Mouse (Mus musculus): ENCODE results near the gene Gm15517. TPM values are rescaled to one million over a fixed set of nuclear protein-coding genes. Genes with fewer than 3 reads are reported as not detected.

The Gm15517 gene
- polyA plus RNA-seq, 1 experiment from 2014 or later, result not detected

DNA sequence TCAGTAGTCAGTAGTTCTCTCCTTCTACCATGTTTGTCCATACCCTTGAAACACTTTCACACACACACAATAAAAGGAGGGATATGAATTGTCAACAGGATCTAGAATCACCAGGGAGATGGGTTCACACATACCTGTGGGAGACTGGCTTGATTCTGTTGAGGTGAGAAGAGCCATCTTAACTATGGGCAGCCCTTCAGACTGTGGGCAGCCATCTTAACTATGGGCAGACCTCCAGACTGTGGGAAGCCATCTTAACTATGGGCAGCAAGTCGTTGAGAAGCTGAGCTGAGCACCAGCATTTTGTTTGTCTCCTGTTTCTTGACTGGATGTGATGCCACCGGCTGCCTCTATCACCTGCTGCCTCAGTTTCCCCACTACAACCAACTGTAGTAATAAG is 10.1 kb downstream of the Gm15517 start:
- ATAC-seq (ENCODE audit: extremely low read depth, insufficient number of reproducible peaks, low FRiP score, low TSS enrichment), result no peak
- Histone ChIP-seq H3K4me2 (no peak overlapping the region), H3K4me3 (no peak overlapping the region), H3K27me3 (replicated peaks) (peaks cover 66% of the 10 kb centered on the region), H3K9ac (no peak overlapping the region), H3K27ac (replicated peaks) (no peak overlapping the region), H3K4me1 (no peaks in the 10 kb centered on the region), H3K36me3 (no peaks in the 10 kb centered on the region), H3K9me3 (no peaks in the 10 kb centered on the region)
- WGBS, result 65% methylated on average over 2 of the region's 2 CpGs

DNA sequence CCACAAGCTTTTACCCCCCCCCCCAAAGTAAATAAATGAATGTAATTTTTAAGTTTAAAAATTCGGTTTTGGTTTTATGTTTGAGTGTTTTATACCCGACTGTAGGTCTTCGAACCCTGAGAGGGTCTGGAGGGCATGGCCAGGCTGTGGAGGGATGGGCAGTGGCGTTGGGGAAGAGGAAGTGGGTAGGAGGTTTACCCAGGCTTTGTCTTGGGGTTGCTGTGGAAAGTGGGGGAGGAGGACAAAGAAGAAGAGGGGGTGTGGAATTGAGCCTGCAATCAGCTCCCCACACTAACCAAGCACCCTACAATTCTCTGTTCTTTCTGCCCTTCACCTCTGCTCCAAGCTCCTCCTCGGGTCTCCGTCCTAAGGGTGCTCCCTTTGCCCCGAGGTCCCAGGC is 11.3 kb downstream of the Gm15517 start:
- Histone ChIP-seq H3K9ac (no peak overlapping the region), H3K36me3 (no peaks in the 10 kb centered on the region), H3K9me3 (no peaks in the 10 kb centered on the region), H3K27ac (replicated peaks) (no peak overlapping the region), H3K4me2 (no peak overlapping the region), H3K4me1 (no peaks in the 10 kb centered on the region), H3K27me3 (replicated peaks) (peaks cover 55% of the 10 kb centered on the region), H3K4me3 (no peak overlapping the region)
- 78% methylated on average over 7 of the region's 7 CpGs for WGBS
- ATAC-seq (ENCODE audit: extremely low read depth, insufficient number of reproducible peaks, low FRiP score, low TSS enrichment), result no peak

DNA sequence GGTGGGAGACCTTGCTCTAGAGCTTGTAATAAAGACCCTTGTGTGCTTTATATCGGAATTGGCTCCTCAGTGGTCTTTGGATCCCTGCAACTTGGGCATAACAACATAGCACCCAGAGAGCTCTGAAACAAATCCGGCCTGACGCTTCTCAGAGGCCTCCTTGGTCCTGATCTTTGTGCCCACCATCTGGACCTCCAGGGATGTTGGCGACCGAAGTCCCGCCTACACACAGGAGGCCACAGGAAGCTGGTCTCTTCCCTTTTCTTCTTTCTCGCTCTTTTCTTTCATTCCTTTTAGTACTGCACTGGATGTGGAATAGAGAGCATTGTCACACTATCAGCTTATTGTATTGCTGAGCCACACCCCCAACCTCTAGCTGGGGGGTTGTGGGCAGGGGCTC is 12.2 kb downstream of the Gm15517 start:
- H3K27me3 ChIP-seq (replicated peaks), result peaks cover 51% of the 10 kb centered on the region
- ATAC-seq (ENCODE audit: extremely low read depth, insufficient number of reproducible peaks, low FRiP score, low TSS enrichment), result no peak
- no peaks in the 10 kb centered on the region for H3K36me3 ChIP-seq
- H3K4me3 ChIP-seq, result no peak overlapping the region
- no peak overlapping the region for H3K27ac ChIP-seq (replicated peaks)
- H3K4me1 ChIP-seq, result no peaks in the 10 kb centered on the region
- 68% methylated on average over 7 of the region's 7 CpGs for WGBS
- no peak overlapping the region for H3K9ac ChIP-seq
- H3K4me2 ChIP-seq, result no peak overlapping the region
- H3K9me3 ChIP-seq, result no peaks in the 10 kb centered on the region

DNA sequence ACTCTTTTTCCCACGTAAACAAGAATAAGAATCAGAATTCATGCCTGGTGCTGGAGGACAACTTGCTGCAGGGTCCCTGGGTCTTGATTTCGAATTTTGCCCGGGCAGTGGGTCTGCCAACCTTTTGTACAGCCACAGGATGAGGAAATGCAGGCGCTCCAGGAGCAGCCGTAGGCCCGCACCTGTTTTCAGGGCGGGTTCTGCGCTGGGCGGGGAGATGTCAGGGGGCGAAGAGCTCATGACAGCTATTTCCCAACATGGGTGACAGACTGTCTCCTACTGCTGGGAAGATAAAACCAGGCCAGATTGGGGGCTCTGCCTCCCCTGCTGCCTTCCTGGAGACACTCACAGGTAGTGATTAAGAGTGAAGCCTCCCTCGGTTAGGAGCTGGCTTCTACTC is 12.8 kb downstream of the Gm15517 start:
- no peak overlapping the region for H3K4me3 ChIP-seq
- no peaks in the 10 kb centered on the region for H3K4me1 ChIP-seq
- no peaks in the 10 kb centered on the region for H3K9me3 ChIP-seq
- WGBS, result 23% methylated on average over 11 of the region's 11 CpGs
- no peak overlapping the region for H3K27ac ChIP-seq (replicated peaks)
- H3K4me2 ChIP-seq, result no peak overlapping the region
- H3K9ac ChIP-seq, result no peak overlapping the region
- ATAC-seq (ENCODE audit: extremely low read depth, insufficient number of reproducible peaks, low FRiP score, low TSS enrichment), result no peak
- no peaks in the 10 kb centered on the region for H3K36me3 ChIP-seq
- H3K27me3 ChIP-seq (replicated peaks), result peaks cover 47% of the 10 kb centered on the region

DNA sequence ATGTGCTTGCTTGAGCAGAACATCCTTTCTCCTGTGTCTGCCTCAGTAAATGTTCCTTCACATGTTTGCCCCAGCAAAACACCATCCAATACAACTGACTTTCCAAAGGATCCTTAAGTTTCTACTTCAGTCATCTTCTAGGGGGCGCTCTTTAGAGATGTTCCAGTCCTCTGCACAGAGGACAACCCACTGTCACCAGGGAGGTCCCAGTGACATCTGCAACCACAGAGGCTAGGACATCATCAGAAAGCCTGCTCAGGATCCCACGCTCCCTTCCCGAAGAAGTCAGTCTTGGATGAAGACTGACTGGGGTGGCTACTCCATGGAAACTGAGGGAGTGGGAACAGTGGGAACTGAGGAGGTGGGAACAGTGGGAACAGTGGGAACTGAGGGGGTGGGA is 14.3 kb downstream of the Gm15517 start:
- no peak overlapping the region for H3K4me2 ChIP-seq
- H3K36me3 ChIP-seq, result no peaks in the 10 kb centered on the region
- WGBS, result 60% methylated on average over 3 of the region's 3 CpGs
- H3K4me3 ChIP-seq, result no peak overlapping the region
- H3K9ac ChIP-seq, result no peak overlapping the region
- H3K27ac ChIP-seq (replicated peaks), result no peak overlapping the region
- H3K9me3 ChIP-seq, result no peaks in the 10 kb centered on the region
- ATAC-seq (ENCODE audit: extremely low read depth, insufficient number of reproducible peaks, low FRiP score, low TSS enrichment), result no peak
- peaks cover 51% of the 10 kb centered on the region for H3K27me3 ChIP-seq (replicated peaks)
- H3K4me1 ChIP-seq, result no peaks in the 10 kb centered on the region

DNA sequence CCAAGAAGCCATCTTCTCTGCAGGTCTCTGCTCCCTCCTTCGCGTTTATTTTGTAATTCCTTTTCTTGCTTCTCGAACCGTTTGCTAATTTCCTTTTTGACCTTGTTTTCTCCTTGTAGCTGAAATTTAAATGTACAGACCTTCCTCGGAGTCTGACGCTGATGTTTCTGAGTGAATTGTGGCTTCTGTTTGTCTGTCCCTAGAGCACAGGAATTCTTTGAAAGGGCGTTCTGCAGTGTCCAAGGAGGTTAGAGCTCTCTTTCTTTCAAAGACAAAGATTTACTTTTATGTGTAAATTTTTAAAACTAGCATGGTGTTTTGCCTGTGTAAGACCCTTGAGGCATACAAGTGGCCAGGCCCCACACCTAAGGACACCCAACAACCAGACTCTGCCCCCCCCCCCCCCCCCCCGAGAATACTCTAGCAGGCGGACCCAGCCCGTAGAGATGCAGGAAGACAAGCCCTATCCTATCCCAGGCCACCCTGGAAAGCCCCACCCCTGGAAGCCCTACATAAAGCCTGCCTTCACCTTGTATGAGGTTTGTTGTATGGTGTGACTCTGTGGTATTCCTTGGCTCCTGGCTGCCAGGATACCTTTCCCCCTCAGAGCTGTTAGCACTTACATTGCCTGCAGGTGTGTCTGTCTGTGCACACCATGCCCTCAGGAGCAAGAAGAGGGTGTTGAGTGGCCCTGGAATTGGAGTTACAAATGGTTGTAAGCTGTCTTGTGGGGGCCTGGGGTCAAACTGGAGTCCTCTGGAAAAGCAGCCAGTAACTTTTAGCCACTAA is 15.4 kb downstream of the Gm15517 start:
- ATAC-seq (ENCODE audit: extremely low read depth, insufficient number of reproducible peaks, low FRiP score, low TSS enrichment), result no peak
- Histone ChIP-seq H3K27ac (replicated peaks) (no peak overlapping the region), H3K4me3 (no peak overlapping the region), H3K4me1 (no peaks in the 10 kb centered on the region), H3K9ac (no peak overlapping the region), H3K4me2 (no peak overlapping the region), H3K27me3 (replicated peaks) (peaks cover 53% of the 10 kb centered on the region), H3K9me3 (no peaks in the 10 kb centered on the region), H3K36me3 (no peaks in the 10 kb centered on the region)
- WGBS, result 65% methylated on average over 9 of the region's 10 CpGs

DNA sequence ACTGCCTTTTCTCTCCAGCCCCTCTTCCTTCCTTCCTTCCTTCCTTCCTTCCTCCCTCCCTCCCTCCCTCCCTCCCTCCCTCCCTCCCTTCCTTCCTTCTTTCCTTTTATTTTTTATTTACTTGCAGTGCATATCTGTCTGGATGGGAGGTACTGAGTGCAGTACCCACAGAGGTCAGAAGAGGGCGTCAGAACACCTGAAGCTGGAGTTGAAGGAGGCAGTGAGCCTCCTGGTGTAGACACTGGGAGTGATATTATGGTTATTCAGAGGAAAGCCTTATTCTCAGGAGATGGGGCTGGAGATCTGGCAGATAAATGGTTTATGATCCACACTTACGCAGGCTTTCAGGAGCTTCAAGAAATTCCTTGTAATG is 16.0 kb downstream of the Gm15517 start:
- Histone ChIP-seq H3K27ac (replicated peaks) (no peak overlapping the region), H3K27me3 (replicated peaks) (peaks cover 55% of the 10 kb centered on the region), H3K36me3 (no peaks in the 10 kb centered on the region), H3K9me3 (no peaks in the 10 kb centered on the region), H3K4me1 (no peaks in the 10 kb centered on the region), H3K4me3 (no peak overlapping the region), H3K4me2 (no peak overlapping the region), H3K9ac (no peak overlapping the region)
- ATAC-seq (ENCODE audit: extremely low read depth, insufficient number of reproducible peaks, low FRiP score, low TSS enrichment), result no peak
- WGBS, result 42% methylated on average over 2 of the region's 2 CpGs

DNA sequence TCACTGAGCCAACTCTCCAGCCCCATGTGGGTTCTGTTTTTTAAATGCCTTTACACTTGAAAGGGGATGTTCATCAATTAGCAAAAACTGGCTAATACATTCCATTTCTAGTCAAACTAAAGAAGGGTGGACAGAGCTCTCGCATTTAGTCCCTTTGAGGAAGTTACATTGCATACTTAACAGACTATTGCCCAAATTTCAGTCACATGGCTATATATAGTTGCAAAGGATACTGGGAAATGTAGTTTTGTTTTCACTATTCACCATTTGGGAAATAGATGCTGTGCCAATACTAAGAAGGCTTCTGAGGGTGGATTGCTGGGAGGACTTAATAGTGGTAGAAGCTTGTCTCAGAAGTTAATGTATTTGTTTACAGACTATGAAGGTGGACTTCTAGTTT is 19.7 kb downstream of the Gm15517 start:
- Histone ChIP-seq H3K4me1 (no peaks in the 10 kb centered on the region), H3K27ac (replicated peaks) (no peak overlapping the region), H3K9me3 (no peaks in the 10 kb centered on the region), H3K27me3 (replicated peaks) (peaks cover 30% of the 10 kb centered on the region), H3K4me2 (no peak overlapping the region), H3K4me3 (no peak overlapping the region), H3K9ac (no peak overlapping the region), H3K36me3 (no peaks in the 10 kb centered on the region)
- no peak for ATAC-seq (ENCODE audit: extremely low read depth, insufficient number of reproducible peaks, low FRiP score, low TSS enrichment)
- 39% methylated on average over 1 of the region's 1 CpGs for WGBS

DNA sequence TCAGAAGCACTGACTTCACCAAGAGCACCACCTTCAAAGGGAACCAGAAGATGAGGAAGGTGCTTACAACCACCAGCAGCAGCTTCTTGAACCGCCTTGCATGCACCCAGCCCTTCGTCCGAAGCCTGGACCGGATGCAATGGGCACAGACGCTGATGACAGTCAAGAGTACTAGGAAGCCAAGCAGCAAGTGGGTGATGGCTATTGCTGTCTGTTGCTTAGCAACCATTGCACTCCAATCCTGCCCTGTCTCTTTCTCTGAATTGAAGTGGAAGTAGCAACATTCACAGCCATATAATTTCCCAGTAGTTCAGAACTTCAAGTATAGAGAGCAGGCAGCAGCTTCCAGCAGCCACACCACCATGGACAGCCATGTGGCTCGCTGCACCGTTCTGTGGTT is 20.3 kb downstream of the Gm15517 start:
- H3K4me3 ChIP-seq, result no peak overlapping the region
- 62% methylated on average over 7 of the region's 7 CpGs for WGBS
- ATAC-seq (ENCODE audit: extremely low read depth, insufficient number of reproducible peaks, low FRiP score, low TSS enrichment), result no peak
- no peaks in the 10 kb centered on the region for H3K36me3 ChIP-seq
- no peaks in the 10 kb centered on the region for H3K4me1 ChIP-seq
- peaks cover 27% of the 10 kb centered on the region for H3K27me3 ChIP-seq (replicated peaks)
- H3K4me2 ChIP-seq, result no peak overlapping the region
- H3K9me3 ChIP-seq, result peaks cover 2% of the 10 kb centered on the region; the same call in 1 of the 2 replicates
- no peak overlapping the region for H3K9ac ChIP-seq
- H3K27ac ChIP-seq (replicated peaks), result no peak overlapping the region

DNA sequence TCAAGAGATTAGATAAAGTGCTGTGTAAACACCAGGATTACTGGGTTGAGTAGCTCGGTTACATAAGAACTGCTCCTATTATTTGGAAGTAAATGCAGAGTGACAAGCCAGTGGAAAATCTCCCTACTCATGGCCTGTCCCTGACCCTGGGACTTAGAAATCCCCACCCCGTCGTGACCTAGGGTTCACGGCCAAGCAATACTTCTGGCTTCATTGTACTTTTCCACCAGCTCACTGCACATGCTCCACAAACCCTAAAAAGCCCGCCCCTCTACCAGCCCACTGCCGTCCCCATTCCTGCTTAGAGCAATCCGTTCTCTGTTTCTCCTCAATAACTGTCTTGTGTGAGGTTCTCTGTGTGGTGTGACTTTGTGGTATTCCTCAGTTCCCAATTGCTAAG is 26.5 kb downstream of the Gm15517 start:
- no peak overlapping the region for H3K27ac ChIP-seq (replicated peaks)
- H3K4me2 ChIP-seq, result no peak overlapping the region
- no peaks in the 10 kb centered on the region for H3K4me1 ChIP-seq
- no peaks in the 10 kb centered on the region for H3K36me3 ChIP-seq
- H3K4me3 ChIP-seq, result no peak overlapping the region
- no peak overlapping the region for H3K9ac ChIP-seq
- 61% methylated on average over 7 of the region's 7 CpGs for WGBS
- ATAC-seq (ENCODE audit: extremely low read depth, insufficient number of reproducible peaks, low FRiP score, low TSS enrichment), result no peak
- peaks cover 14% of the 10 kb centered on the region for H3K9me3 ChIP-seq
- peaks cover 19% of the 10 kb centered on the region for H3K27me3 ChIP-seq (replicated peaks)

DNA sequence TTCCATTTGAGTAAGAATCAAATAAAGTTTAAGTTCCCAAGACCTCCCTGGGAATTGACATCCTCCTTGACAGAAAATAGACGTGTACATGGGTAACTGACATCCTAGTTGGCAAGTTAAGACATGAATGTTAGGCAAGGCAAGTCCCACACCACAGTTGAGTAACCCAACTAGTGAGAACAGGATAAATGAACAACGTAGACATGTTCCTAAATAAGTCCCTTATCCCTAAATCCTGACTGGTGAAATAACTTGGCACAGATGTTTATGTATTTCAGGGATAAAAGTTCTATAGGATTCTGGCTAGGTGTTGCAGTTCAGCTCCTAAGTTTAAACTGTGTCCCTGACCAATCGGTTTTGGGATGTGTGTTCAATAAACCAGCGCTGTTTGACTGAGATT is 29.7 kb downstream of the Gm15517 start:
- no peaks in the 10 kb centered on the region for H3K4me1 ChIP-seq
- peaks cover 19% of the 10 kb centered on the region for H3K27me3 ChIP-seq (replicated peaks)
- H3K9ac ChIP-seq, result no peak overlapping the region
- H3K4me2 ChIP-seq, result no peak overlapping the region
- 73% methylated on average over 4 of the region's 4 CpGs for WGBS
- no peak overlapping the region for H3K4me3 ChIP-seq
- H3K9me3 ChIP-seq, result peaks cover 14% of the 10 kb centered on the region
- no peak for ATAC-seq (ENCODE audit: extremely low read depth, insufficient number of reproducible peaks, low FRiP score, low TSS enrichment)
- no peaks in the 10 kb centered on the region for H3K36me3 ChIP-seq
- no peak overlapping the region for H3K27ac ChIP-seq (replicated peaks)

DNA sequence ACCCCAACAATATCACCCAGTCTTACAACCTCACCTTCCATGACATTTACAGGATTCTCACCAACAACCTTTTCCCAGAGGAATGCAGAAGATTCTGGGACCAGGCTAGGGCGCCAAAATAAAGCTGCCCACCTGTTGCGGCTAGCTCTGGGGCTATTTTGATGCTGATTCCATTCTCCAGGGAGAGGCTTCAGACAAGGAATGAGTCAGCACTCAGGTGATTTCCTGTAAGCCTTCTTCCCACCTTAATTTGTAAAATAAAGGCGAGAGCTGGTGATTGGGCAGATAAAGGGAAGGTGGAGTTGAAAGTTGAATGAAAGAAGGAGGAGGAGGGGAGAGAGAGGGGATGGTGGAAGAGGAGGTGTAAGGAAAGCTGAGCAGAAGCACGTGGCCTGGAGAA is 30.2 kb downstream of the Gm15517 start:
- Histone ChIP-seq H3K27ac (replicated peaks) (no peak overlapping the region), H3K9me3 (peaks cover 14% of the 10 kb centered on the region), H3K36me3 (no peaks in the 10 kb centered on the region), H3K4me2 (no peak overlapping the region), H3K4me3 (no peak overlapping the region), H3K9ac (no peak overlapping the region), H3K27me3 (replicated peaks) (peaks cover 19% of the 10 kb centered on the region), H3K4me1 (no peaks in the 10 kb centered on the region)
- 51% methylated on average over 4 of the region's 4 CpGs for WGBS
- ATAC-seq (ENCODE audit: extremely low read depth, insufficient number of reproducible peaks, low FRiP score, low TSS enrichment), result no peak
